Mouse (Mus musculus): Measurements from ENCODE around the gene Nmt2. TPM values are rescaled to one million over a fixed set of nuclear protein-coding genes. Genes with fewer than 3 reads are reported as not detected.

The Nmt2 gene
- total RNA-seq (2021) = 10 to 100 TPM; 77.6 to 85.1 TPM

- intact Hi-C loops (cut with DNase I) = loop anchor here (5.0 kb wide), 1 partner anchor 167 kb away; no protein-coding TSS in a partner anchor
- DNase-seq (ENCODE audit: extremely low spot score in 1 of 2, low spot score in 2 of 2) = peak; percentile 99 to 100
Measured at GRCm38 (mm10) chr2:3283602-3284472, at the start of gene Nmt2. TSS of gene Nmt2 (plus strand) at chr2:3284212.

GRCm38 (mm10) chr2:3239255-3239654 is 44.8 kb upstream of the Nmt2 start:
- no peak for DNase-seq (ENCODE audit: extremely low spot score in 1 of 2, low spot score in 2 of 2)
- intact Hi-C loops (cut with DNase I) = no loop called here

- intact Hi-C loops (cut with DNase I) = no loop called here
- no peak for DNase-seq (ENCODE audit: extremely low spot score in 1 of 2, low spot score in 2 of 2)
Measured at GRCm38 (mm10) chr2:3244251-3244650, 39.8 kb upstream of the Nmt2 start.

GRCm38 (mm10) chr2:3251309-3251708 is 32.7 kb upstream of the Nmt2 start:
- intact Hi-C loops (cut with DNase I) = no loop called here

GRCm38 (mm10) chr2:3266466-3266865 is 17.5 kb upstream of the Nmt2 start:
- intact Hi-C loops (cut with DNase I) = no loop called here
- no peak for DNase-seq (ENCODE audit: extremely low spot score in 1 of 2, low spot score in 2 of 2)

More at GRCm38 (mm10) chr2:3251309-3251708, 32.7 kb upstream of the Nmt2 start:
- no peak for DNase-seq (ENCODE audit: extremely low spot score in 1 of 2, low spot score in 2 of 2)

GRCm38 (mm10) chr2:3267879-3268278 is 16.1 kb upstream of the Nmt2 start:
- DNase-seq (ENCODE audit: extremely low spot score in 1 of 2, low spot score in 2 of 2) = no peak
- intact Hi-C loops (cut with DNase I) = no loop called here

GRCm38 (mm10) chr2:3273349-3273748 is 10.7 kb upstream of the Nmt2 start:
- DNase-seq (ENCODE audit: extremely low spot score in 1 of 2, low spot score in 2 of 2) = no peak
- intact Hi-C loops (cut with DNase I) = no loop called here

GRCm38 (mm10) chr2:3276106-3276505 is 7.9 kb upstream of the Nmt2 start:
- DNase-seq (ENCODE audit: extremely low spot score in 1 of 2, low spot score in 2 of 2) = no peak
- intact Hi-C loops (cut with DNase I) = no loop called here

- no peak for DNase-seq (ENCODE audit: extremely low spot score in 1 of 2, low spot score in 2 of 2)
- intact Hi-C loops (cut with DNase I) = no loop called here
Measured at GRCm38 (mm10) chr2:3277502-3277901, 6.5 kb upstream of the Nmt2 start.

- intact Hi-C loops (cut with DNase I) = loop anchor here (5.0 kb wide), 1 partner anchor 164 kb away; no protein-coding TSS in a partner anchor
Measured at GRCm38 (mm10) chr2:3281311-3281710, 2.7 kb upstream of the Nmt2 start.

GRCm38 (mm10) chr2:3282866-3283601 is 978 bp upstream of the Nmt2 start:
- intact Hi-C loops (cut with DNase I) = loop anchor here (5.0 kb wide), 1 partner anchor 166 kb away; no protein-coding TSS in a partner anchor
- peak in 1 of 2 experiments; percentile 8 for DNase-seq (ENCODE audit: extremely low spot score in 1 of 2, low spot score in 2 of 2)

More at GRCm38 (mm10) chr2:3281311-3281710, 2.7 kb upstream of the Nmt2 start:
- DNase-seq (ENCODE audit: extremely low spot score in 1 of 2, low spot score in 2 of 2) = no peak

GRCm38 (mm10) chr2:3284473-3285180 is 615 bp downstream of the Nmt2 start:
- DNase-seq (ENCODE audit: extremely low spot score in 1 of 2, low spot score in 2 of 2) = peak; percentile 25 to 83
- intact Hi-C loops (cut with DNase I) = loop anchor here (5.0 kb wide), 1 partner anchor 167 kb away; no protein-coding TSS in a partner anchor

- intact Hi-C loops (cut with DNase I) = no loop called here
Measured at GRCm38 (mm10) chr2:3285181-3285530, 1.1 kb downstream of the Nmt2 start.

GRCm38 (mm10) chr2:3285709-3286108 is 1.7 kb downstream of the Nmt2 start:
- intact Hi-C loops (cut with DNase I) = no loop called here
- no peak for DNase-seq (ENCODE audit: extremely low spot score in 1 of 2, low spot score in 2 of 2)

More at GRCm38 (mm10) chr2:3285181-3285530, 1.1 kb downstream of the Nmt2 start:
- DNase-seq (ENCODE audit: extremely low spot score in 1 of 2, low spot score in 2 of 2) = peak in 1 of 2 experiments; percentile 12

- no peak for DNase-seq (ENCODE audit: extremely low spot score in 1 of 2, low spot score in 2 of 2)
- intact Hi-C loops (cut with DNase I) = no loop called here
Measured at GRCm38 (mm10) chr2:3286243-3286642, 2.2 kb downstream of the Nmt2 start.

GRCm38 (mm10) chr2:3289581-3289980 is 5.6 kb downstream of the Nmt2 start:
- intact Hi-C loops (cut with DNase I) = no loop called here
- no peak for DNase-seq (ENCODE audit: extremely low spot score in 1 of 2, low spot score in 2 of 2)

- intact Hi-C loops (cut with DNase I) = no loop called here
- DNase-seq (ENCODE audit: extremely low spot score in 1 of 2, low spot score in 2 of 2) = no peak
Measured at GRCm38 (mm10) chr2:3292170-3292569, 8.2 kb downstream of the Nmt2 start.

GRCm38 (mm10) chr2:3295826-3296225 is 11.8 kb downstream of the Nmt2 start:
- no peak for DNase-seq (ENCODE audit: extremely low spot score in 1 of 2, low spot score in 2 of 2)
- intact Hi-C loops (cut with DNase I) = no loop called here

- intact Hi-C loops (cut with DNase I) = no loop called here
- no peak for DNase-seq (ENCODE audit: extremely low spot score in 1 of 2, low spot score in 2 of 2)
Measured at GRCm38 (mm10) chr2:3305426-3306025, 21.5 kb downstream of the Nmt2 start.

All from left cerebral cortex, postnatal 10 days (tissue).